Mouse (Mus musculus): ENCODE measurements around the gene Tubgcp6. TPM values are rescaled to one million over a fixed set of nuclear protein-coding genes. Genes with fewer than 3 reads are reported as not detected.

Gene Tubgcp6
- polyA plus RNA-seq (2014; fragmentation: Nextera tagmentation; extraction: Ambion mirVana), result 18.4 and 19.8 TPM in 2 replicates

DNA sequence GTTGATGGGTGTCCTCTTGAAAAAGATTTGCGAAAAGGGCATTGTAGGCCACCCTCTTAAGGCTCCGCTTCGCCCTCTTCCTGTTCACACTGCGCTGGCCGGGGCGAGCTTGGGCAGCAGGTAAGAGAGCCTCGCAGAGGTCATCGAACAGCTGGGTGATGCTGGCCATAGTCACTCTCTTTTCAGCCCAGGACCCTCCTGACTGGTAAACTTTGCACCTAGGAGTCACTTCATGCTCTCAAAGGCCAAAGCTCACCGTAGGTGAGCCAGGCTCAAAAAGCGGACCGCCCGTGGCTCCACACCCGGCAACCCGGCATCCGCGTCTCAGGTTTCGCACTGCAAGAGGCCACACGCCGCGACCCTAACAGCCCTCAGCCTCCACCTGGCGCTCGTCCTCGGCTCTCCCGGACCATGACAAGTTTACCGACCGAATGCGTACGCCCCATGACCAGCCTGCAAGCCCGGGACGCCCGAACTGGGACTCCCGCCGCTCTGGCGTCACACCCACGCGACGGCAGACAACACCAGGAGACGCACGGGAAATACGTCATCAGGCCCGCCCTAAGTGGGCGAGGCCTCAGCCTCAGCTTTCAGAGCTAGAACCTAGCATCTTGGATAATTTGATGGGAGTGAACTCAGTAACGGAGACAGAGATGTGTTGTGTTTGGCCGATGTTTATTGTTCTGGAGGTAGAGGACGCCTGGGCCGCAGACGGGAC lies at the start of gene Tubgcp6:
TSS of gene Tubgcp6 (minus strand) at position 464 of the 718 bp plus-strand sequence.
- Histone ChIP-seq H3K4me2 (peak within 1 kb of the TSS; percentile 82), H3K27ac (ENCODE audit: low read depth) (peak within 1 kb of the TSS; percentile 63), H3K27me3 (ENCODE audit: insufficient read depth, low read length) (no peaks in the 10 kb centered on the region), H3K4me1 (ENCODE audit: insufficient read depth) (peaks cover 11% of the 10 kb centered on the region; the same call in 1 of the 2 replicates), H3K9ac (peak within 1 kb of the TSS; percentile 72), H3K36me3 (ENCODE audit: insufficient read depth) (peaks cover 30% of the 10 kb centered on the region), H3K9me3 (ENCODE audit: low read depth, low read length) (no peaks in the 10 kb centered on the region), H3K4me3 (ENCODE audit: low read depth, low read length) (peak within 1 kb of the TSS; percentile 85)
- WGBS, result under 1% methylated on average over 47 of the region's 47 CpGs
- DNase-seq, result peak; percentile 99
- no peak for TF ChIP-seq CTCF (IDR thresholded peaks at IDR 0.05; ENCODE audit: low read depth)
- peak; percentile 87 for ATAC-seq (ENCODE audit: insufficient read depth)

DNA sequence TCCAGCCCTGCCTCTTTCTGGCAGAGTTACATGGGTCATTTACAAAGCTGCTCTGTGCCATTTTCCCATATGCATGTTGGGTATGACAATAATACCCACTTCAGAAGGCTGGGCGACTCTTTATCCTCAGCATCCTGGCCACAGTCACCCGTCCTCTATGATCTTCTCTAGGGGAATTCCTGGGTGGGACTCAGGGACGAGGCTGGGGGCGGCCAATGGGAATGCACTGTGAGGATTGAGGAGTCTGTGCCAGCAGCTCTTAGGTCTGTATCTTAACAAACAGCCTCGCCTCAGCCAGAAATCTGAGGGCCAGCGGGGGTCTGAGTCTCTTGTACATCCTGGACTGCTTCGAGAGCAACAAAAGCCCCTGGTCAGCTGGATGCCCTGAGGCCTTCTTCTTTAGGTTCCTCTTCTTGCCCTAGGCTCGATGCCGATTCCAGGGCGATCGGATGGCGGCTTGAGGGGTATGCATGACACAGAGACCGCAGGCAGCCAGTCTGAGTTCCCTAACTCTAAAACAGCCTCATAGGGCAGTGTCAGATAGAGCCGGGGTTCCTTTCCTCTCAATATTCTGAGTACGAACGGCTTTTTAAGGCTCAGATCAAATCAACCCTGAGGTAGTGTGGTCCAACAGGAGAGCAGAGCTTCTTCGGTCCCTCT lies 49.5 kb upstream of the Tubgcp6 start:
- ATAC-seq (ENCODE audit: insufficient read depth) (no peak), DNase-seq (peak; percentile 8)
- H3K4me1 ChIP-seq (ENCODE audit: insufficient read depth), result peaks cover 46% of the 10 kb centered on the region
- no peaks in the 10 kb centered on the region for H3K27me3 ChIP-seq (ENCODE audit: insufficient read depth, low read length)
- peaks cover 19% of the 10 kb centered on the region for H3K36me3 ChIP-seq (ENCODE audit: insufficient read depth)
- no peak for TF ChIP-seq CTCF (IDR thresholded peaks at IDR 0.05; ENCODE audit: low read depth)
- H3K9me3 ChIP-seq (ENCODE audit: low read depth, low read length), result no peaks in the 10 kb centered on the region
- H3K9ac ChIP-seq, result peak overlapping the region; percentile 70
- H3K4me3 ChIP-seq (ENCODE audit: low read depth, low read length), result peak overlapping the region; percentile 56
- H3K27ac ChIP-seq (ENCODE audit: low read depth), result peak overlapping the region; percentile 14; the same call in 1 of the 2 replicates
- H3K4me2 ChIP-seq, result peak overlapping the region; percentile 100
- WGBS, result 48% methylated on average over 17 of the region's 17 CpGs

DNA sequence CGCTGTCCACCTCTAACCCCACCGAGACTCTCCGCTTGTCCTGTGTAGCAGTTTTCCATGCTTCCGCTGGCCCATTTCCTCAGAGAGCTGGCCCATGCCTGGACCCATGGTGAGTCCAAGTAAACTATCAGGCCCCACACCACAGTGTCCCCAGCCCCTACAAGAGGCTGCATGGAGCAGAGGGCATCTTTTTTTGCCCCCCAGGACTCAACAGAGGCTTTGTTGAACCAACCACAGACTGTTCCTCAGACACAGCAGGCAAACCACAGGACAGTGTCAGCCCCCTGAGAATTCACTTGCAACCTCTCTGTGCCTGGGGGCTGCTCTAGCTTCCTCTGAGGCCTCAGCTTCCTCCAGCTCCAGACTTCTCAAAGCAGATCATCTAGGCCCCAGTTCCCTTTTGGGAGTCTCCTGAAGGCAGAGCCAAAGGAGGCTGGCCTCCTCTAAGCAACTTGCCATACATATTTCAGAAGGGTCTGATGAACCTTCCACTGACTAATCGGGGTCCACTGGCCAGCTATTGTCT lies 48.7 kb upstream of the Tubgcp6 start:
- Histone ChIP-seq H3K4me1 (ENCODE audit: insufficient read depth) (peaks cover 37% of the 10 kb centered on the region), H3K27ac (ENCODE audit: low read depth) (no peak overlapping the region)
- no peak for DNase-seq

DNA sequence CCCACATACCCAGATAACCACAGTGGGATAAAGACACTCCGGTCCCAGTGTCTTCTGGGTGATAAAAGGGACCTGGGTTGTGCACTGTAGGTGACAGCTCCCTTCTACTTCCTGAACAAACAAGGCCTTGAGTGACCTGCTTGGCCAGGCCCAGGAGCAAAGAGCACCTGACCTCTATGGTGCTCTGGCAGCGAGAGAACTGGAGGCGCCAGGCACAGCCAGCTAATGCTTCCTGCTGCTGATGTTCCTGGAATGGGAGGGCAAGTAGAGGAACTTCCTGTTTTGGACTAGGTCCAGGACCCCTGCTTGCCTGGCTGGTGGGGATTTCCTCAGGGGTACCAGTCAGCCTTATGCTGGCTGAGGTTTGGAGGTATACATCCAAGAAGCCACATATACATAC lies 47.2 kb upstream of the Tubgcp6 start:
- Histone ChIP-seq H3K27ac (ENCODE audit: low read depth) (peak overlapping the region; percentile 51), H3K4me3 (ENCODE audit: low read depth, low read length) (no peak overlapping the region), H3K9me3 (ENCODE audit: low read depth, low read length) (no peaks in the 10 kb centered on the region), H3K4me1 (ENCODE audit: insufficient read depth) (peaks cover 26% of the 10 kb centered on the region), H3K36me3 (ENCODE audit: insufficient read depth) (peaks cover 42% of the 10 kb centered on the region), H3K9ac (peak overlapping the region; percentile 18; the same call in 1 of the 2 replicates), H3K27me3 (ENCODE audit: insufficient read depth, low read length) (no peaks in the 10 kb centered on the region), H3K4me2 (peak overlapping the region; percentile 45; the same call in 1 of the 2 replicates)
- TF ChIP-seq CTCF (IDR thresholded peaks at IDR 0.05; ENCODE audit: low read depth), result no peak
- ATAC-seq (ENCODE audit: insufficient read depth) (peak; percentile 5; the same call in 1 of the 2 replicates), DNase-seq (peak; percentile 49)
- WGBS, result 33% methylated on average over 3 of the region's 3 CpGs

More for the DNA sequence above, 48.7 kb upstream of the Tubgcp6 start:
- H3K27me3 ChIP-seq (ENCODE audit: insufficient read depth, low read length), result no peaks in the 10 kb centered on the region
- H3K4me2 ChIP-seq, result no peak overlapping the region
- no peak overlapping the region for H3K4me3 ChIP-seq (ENCODE audit: low read depth, low read length)
- H3K36me3 ChIP-seq (ENCODE audit: insufficient read depth), result peaks cover 28% of the 10 kb centered on the region
- ATAC-seq (ENCODE audit: insufficient read depth), result no peak
- no peak overlapping the region for H3K9ac ChIP-seq
- H3K9me3 ChIP-seq (ENCODE audit: low read depth, low read length), result no peaks in the 10 kb centered on the region
- TF ChIP-seq CTCF (IDR thresholded peaks at IDR 0.05; ENCODE audit: low read depth), result no peak
- WGBS, result 83% methylated on average over 5 of the region's 5 CpGs

DNA sequence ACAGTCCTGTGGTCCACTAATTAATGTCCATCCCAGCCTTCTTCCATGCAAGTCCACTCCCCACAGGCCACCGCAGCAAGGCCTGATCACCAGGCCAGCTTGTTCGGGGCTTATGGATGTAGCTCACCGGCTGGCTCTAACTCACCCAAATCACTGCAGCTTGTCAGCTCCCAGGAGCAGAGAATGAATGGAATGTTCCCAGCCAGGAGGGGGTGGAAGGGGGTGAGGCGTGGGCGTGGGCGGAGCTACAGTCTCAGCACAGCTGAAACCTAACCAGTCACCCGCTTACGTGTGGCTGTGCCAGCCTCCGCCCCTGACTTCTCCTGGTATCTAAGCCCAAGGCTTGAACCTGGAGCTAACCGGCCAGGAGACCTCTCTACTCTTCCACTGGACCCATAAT lies 46.5 kb upstream of the Tubgcp6 start:
- 4% methylated on average over 10 of the region's 10 CpGs for WGBS
- peaks cover 20% of the 10 kb centered on the region for H3K4me1 ChIP-seq (ENCODE audit: insufficient read depth)
- peaks cover 49% of the 10 kb centered on the region for H3K36me3 ChIP-seq (ENCODE audit: insufficient read depth)
- no peaks in the 10 kb centered on the region for H3K9me3 ChIP-seq (ENCODE audit: low read depth, low read length)
- peak overlapping the region; percentile 45 for H3K4me2 ChIP-seq
- peak overlapping the region; percentile 16; the same call in 1 of the 2 replicates for H3K4me3 ChIP-seq (ENCODE audit: low read depth, low read length)
- peak; percentile 90 for DNase-seq
- TF ChIP-seq CTCF (IDR thresholded peaks at IDR 0.05; ENCODE audit: low read depth), result no peak
- peak overlapping the region; percentile 33; the same call in 1 of the 2 replicates for H3K9ac ChIP-seq
- no peaks in the 10 kb centered on the region for H3K27me3 ChIP-seq (ENCODE audit: insufficient read depth, low read length)
- H3K27ac ChIP-seq (ENCODE audit: low read depth), result peak overlapping the region; percentile 51
- peak; percentile 78 for ATAC-seq (ENCODE audit: insufficient read depth)

DNA sequence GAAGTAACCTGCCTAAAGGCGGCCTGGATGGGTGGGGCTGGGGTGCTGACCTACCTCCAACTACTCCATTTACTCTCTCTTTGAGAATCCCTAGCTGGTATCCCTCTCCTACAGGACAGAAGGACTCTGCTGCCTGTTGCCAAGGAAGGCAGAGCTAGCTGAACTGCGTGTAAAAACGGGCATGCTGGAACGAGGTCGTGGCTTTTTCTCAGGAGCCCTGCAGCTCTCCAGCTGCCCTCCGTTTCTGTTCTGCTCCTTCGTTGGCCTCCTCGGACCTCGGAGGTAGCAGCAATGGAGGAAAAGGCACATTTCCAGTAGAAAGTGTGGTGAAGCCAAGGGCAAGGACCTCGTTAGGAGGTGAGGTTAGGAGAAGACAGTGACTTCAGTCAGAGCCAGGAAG lies 46.0 kb upstream of the Tubgcp6 start:
- H3K4me1 ChIP-seq (ENCODE audit: insufficient read depth), result peaks cover 16% of the 10 kb centered on the region
- H3K9ac ChIP-seq, result peak overlapping the region; percentile 33

DNA sequence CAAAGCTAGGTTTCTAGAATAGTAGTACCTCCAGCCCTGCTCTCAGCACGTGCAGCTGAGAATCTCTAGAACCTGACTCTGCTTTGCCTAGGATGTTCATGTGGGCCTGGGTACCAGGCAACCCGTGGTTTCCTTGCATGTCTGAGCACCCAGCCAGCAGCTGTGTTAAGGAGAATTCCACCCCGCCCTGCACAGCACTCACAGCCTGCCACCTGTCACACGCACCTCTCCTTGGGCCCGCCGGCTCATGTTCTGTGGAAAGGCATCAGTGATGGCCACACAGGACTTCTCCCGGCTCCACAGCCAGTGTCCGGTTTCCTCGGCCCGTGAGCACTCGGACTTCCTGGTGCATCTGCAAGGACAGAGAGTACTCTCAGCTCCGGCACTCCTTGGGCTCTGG lies 42.6 kb upstream of the Tubgcp6 start:
- Histone ChIP-seq H3K9me3 (ENCODE audit: low read depth, low read length) (no peaks in the 10 kb centered on the region), H3K4me1 (ENCODE audit: insufficient read depth) (peaks cover 13% of the 10 kb centered on the region), H3K9ac (no peak overlapping the region), H3K4me2 (no peak overlapping the region), H3K27me3 (ENCODE audit: insufficient read depth, low read length) (no peaks in the 10 kb centered on the region), H3K36me3 (ENCODE audit: insufficient read depth) (peaks cover 89% of the 10 kb centered on the region), H3K27ac (ENCODE audit: low read depth) (no peak overlapping the region), H3K4me3 (ENCODE audit: low read depth, low read length) (no peak overlapping the region)
- DNase-seq (no peak), ATAC-seq (ENCODE audit: insufficient read depth) (no peak)
- 89% methylated on average over 12 of the region's 12 CpGs for WGBS
- no peak for TF ChIP-seq CTCF (IDR thresholded peaks at IDR 0.05; ENCODE audit: low read depth)

More for the DNA sequence above, 46.0 kb upstream of the Tubgcp6 start:
- 36% methylated on average over 10 of the region's 10 CpGs for WGBS
- no peaks in the 10 kb centered on the region for H3K27me3 ChIP-seq (ENCODE audit: insufficient read depth, low read length)
- no peak for ATAC-seq (ENCODE audit: insufficient read depth)
- peak overlapping the region; percentile 51 for H3K27ac ChIP-seq (ENCODE audit: low read depth)
- H3K36me3 ChIP-seq (ENCODE audit: insufficient read depth), result peaks cover 54% of the 10 kb centered on the region
- no peak for TF ChIP-seq CTCF (IDR thresholded peaks at IDR 0.05; ENCODE audit: low read depth)
- peak overlapping the region; percentile 45 for H3K4me2 ChIP-seq
- peak overlapping the region; percentile 16; the same call in 1 of the 2 replicates for H3K4me3 ChIP-seq (ENCODE audit: low read depth, low read length)
- DNase-seq, result no peak
- no peaks in the 10 kb centered on the region for H3K9me3 ChIP-seq (ENCODE audit: low read depth, low read length)
